Mouse (Mus musculus) myocyte (in vitro differentiated cells): Measurements from ENCODE around the gene Pard3b. TPM values are rescaled to one million over a fixed set of nuclear protein-coding genes. Genes with fewer than 3 reads are reported as not detected.

Experiments used
- H3K27me3 ChIP-seq: one replicate; pipeline ENCODE4 v1.6.1; 2011; ENCODE audit not compliant: control insufficient read depth, insufficient read depth, insufficient read length
- H3K36me3 ChIP-seq: one replicate; pipeline ENCODE4 v1.6.1; 2011; ENCODE audit not compliant: control insufficient read depth, insufficient read depth
- H3K4me2 ChIP-seq: one replicate; pipeline ENCODE4 v1.6.1; 2011; ENCODE audit warnings: low read depth, control low read depth
- H3K4me3 ChIP-seq: one replicate; pipeline ENCODE4 v1.5.1; 2011; ENCODE audit warnings: mild to moderate bottlenecking, control low read depth, moderate library complexity
- H3K79me2 ChIP-seq: one replicate; pipeline ENCODE4 v1.6.1; 2011; ENCODE audit not compliant: control insufficient read depth, insufficient read depth
- H3ac ChIP-seq: one replicate; pipeline ENCODE4 v1.6.1; 2011; ENCODE audit not compliant: control insufficient read depth, insufficient read length
- CEBPB ChIP-seq: IDR thresholded peaks from 2 replicates; pipeline ENCODE4 v1.6.1; 2011; ENCODE audit warnings: mild to moderate bottlenecking, moderate library complexity; ENCODE audit not compliant: poor library complexity, insufficient read depth, severe bottlenecking
- E2F4 ChIP-seq: IDR thresholded peaks from one replicate; pipeline ENCODE4 v1.6.1; 2011; ENCODE audit warnings: mild to moderate bottlenecking, control low read depth, moderate library complexity; ENCODE audit not compliant: insufficient read depth
- MAX ChIP-seq: IDR thresholded peaks from one replicate; pipeline ENCODE4 v1.6.1; 2011; ENCODE audit warnings: low read depth, mild to moderate bottlenecking, control low read depth
- MYOD1 ChIP-seq, 3 experiments: IDR thresholded peaks; one replicate each; pipeline ENCODE4 v1.6.1; 2011; ENCODE audit warnings: control low read depth in 2 of 3, low read depth in 2 of 3, mild to moderate bottlenecking in 2 of 3, moderate library complexity in 1 of 3; ENCODE audit not compliant: insufficient read length in 2 of 3, control insufficient read depth in 1 of 3
- MYOG ChIP-seq, 3 experiments: IDR thresholded peaks; one replicate each; pipeline ENCODE4 v1.6.1; 2011; ENCODE audit warnings: control low read depth in 2 of 3, low read depth in 2 of 3, mild to moderate bottlenecking in 2 of 3; ENCODE audit not compliant: insufficient read length in 2 of 3, control insufficient read depth in 1 of 3, insufficient read depth in 1 of 3
- POLR2A ChIP-seq: IDR thresholded peaks from one replicate; pipeline ENCODE4 v1.6.1; 2011; ENCODE audit warnings: low read depth, mild to moderate bottlenecking, control low read depth, moderate library complexity; ENCODE audit not compliant: insufficient read length
- POLR2AphosphoS2 ChIP-seq: IDR thresholded peaks from one replicate; pipeline ENCODE4 v1.6.1; 2011; ENCODE audit warnings: low read depth, control low read depth; ENCODE audit not compliant: insufficient read length
- REST ChIP-seq: IDR thresholded peaks from one replicate; pipeline ENCODE4 v1.6.1; 2011; ENCODE audit warnings: mild to moderate bottlenecking, control low read depth, moderate library complexity; ENCODE audit not compliant: insufficient read depth, insufficient read length
- SRF ChIP-seq: IDR thresholded peaks from one replicate; pipeline ENCODE4 v1.6.1; 2011; ENCODE audit warnings: low read depth; ENCODE audit not compliant: control insufficient read depth, insufficient read length
- TCF12 ChIP-seq: IDR thresholded peaks from one replicate; pipeline ENCODE4 v1.6.1; 2011; ENCODE audit warnings: mild to moderate bottlenecking, control low read depth; ENCODE audit not compliant: poor library complexity, insufficient read depth, severe bottlenecking
- TCF3 ChIP-seq: IDR thresholded peaks from one replicate; pipeline ENCODE4 v1.6.1; 2011; ENCODE audit warnings: low read depth, control low read depth; ENCODE audit not compliant: insufficient read length
- USF1 ChIP-seq: IDR thresholded peaks from one replicate; pipeline ENCODE4 v1.6.1; 2011; ENCODE audit warnings: low read depth, mild to moderate bottlenecking, control low read depth, moderate library complexity
- polyA plus RNA-seq: library from polyadenylated mRNA; unstranded; fragments of >200 nt; fragmentation: generic; extraction: Trizol; gene quantifications from one replicate; pipeline ENCODE4 v1.2.1, GENCODE M21; 2012; ENCODE audit warnings: missing spikeins

The Pard3b gene
- polyA plus RNA-seq, 1 experiment, result 0.17 TPM

GRCm38 (mm10) chr1:62201686-62202257 lies 563.1 kb downstream of the Pard3b start:
- TF ChIP-seq MAX, result no peak
- no peak for TF ChIP-seq SRF
- TF ChIP-seq POLR2AphosphoS2, result no peak
- TF ChIP-seq MYOD1 (IDR thresholded peaks at IDR 0.05; ENCODE audit: control insufficient read depth in 1 of 3, insufficient read length in 2 of 3, low read depth in 2 of 3), result no peak
- no peak for TF ChIP-seq POLR2A
- no peak for TF ChIP-seq REST
- no peak for TF ChIP-seq MYOG (IDR thresholded peaks at IDR 0.05; ENCODE audit: control insufficient read depth in 1 of 3, insufficient read depth in 1 of 3, insufficient read length in 2 of 3, low read depth in 2 of 3)
- no peak for TF ChIP-seq E2F4
- TF ChIP-seq TCF12, result no peak
- TF ChIP-seq USF1, result no peak
- no peak for TF ChIP-seq TCF3
- TF ChIP-seq CEBPB, result no peak
- Histone ChIP-seq H3ac (no peak overlapping the region), H3K79me2 (no peaks in the 10 kb centered on the region), H3K4me3 (no peak overlapping the region), H3K27me3 (peaks cover 3% of the 10 kb centered on the region), H3K36me3 (no peaks in the 10 kb centered on the region), H3K4me2 (no peak overlapping the region)

GRCm38 (mm10) chr1:62213285-62213684 lies 574.7 kb downstream of the Pard3b start:
- Histone ChIP-seq H3K27me3 (no peaks in the 10 kb centered on the region), H3K4me3 (no peak overlapping the region), H3K79me2 (no peaks in the 10 kb centered on the region), H3K4me2 (no peak overlapping the region), H3K36me3 (no peaks in the 10 kb centered on the region), H3ac (no peak overlapping the region)
- TF ChIP-seq CEBPB, result no peak
- no peak for TF ChIP-seq POLR2A
- no peak for TF ChIP-seq E2F4
- TF ChIP-seq POLR2AphosphoS2, result no peak
- TF ChIP-seq SRF, result no peak
- no peak for TF ChIP-seq MYOD1 (IDR thresholded peaks at IDR 0.05; ENCODE audit: control insufficient read depth in 1 of 3, insufficient read length in 2 of 3, low read depth in 2 of 3)
- no peak for TF ChIP-seq REST
- no peak for TF ChIP-seq TCF3
- TF ChIP-seq MAX, result no peak
- TF ChIP-seq MYOG (IDR thresholded peaks at IDR 0.05; ENCODE audit: control insufficient read depth in 1 of 3, insufficient read depth in 1 of 3, insufficient read length in 2 of 3, low read depth in 2 of 3), result no peak
- no peak for TF ChIP-seq USF1

- H3K27me3 ChIP-seq, result no peaks in the 10 kb centered on the region
- H3K4me3 ChIP-seq, result no peak overlapping the region
Observed at GRCm38 (mm10) chr1:62215842-62216241, 577.2 kb downstream of the Pard3b start.

GRCm38 (mm10) chr1:62216568-62216967 lies 577.9 kb downstream of the Pard3b start:
- Histone ChIP-seq H3K36me3 (no peaks in the 10 kb centered on the region), H3K4me3 (no peak overlapping the region), H3ac (no peak overlapping the region), H3K27me3 (no peaks in the 10 kb centered on the region), H3K4me2 (peak overlapping the region; percentile 1), H3K79me2 (no peaks in the 10 kb centered on the region)
- no peak for TF ChIP-seq E2F4
- TF ChIP-seq TCF3, result no peak
- no peak for TF ChIP-seq REST
- no peak for TF ChIP-seq CEBPB
- no peak for TF ChIP-seq MYOG (IDR thresholded peaks at IDR 0.05; ENCODE audit: control insufficient read depth in 1 of 3, insufficient read depth in 1 of 3, insufficient read length in 2 of 3, low read depth in 2 of 3)
- no peak for TF ChIP-seq SRF
- no peak for TF ChIP-seq POLR2A
- no peak for TF ChIP-seq MYOD1 (IDR thresholded peaks at IDR 0.05; ENCODE audit: control insufficient read depth in 1 of 3, insufficient read length in 2 of 3, low read depth in 2 of 3)
- no peak for TF ChIP-seq USF1
- no peak for TF ChIP-seq MAX
- TF ChIP-seq TCF12, result no peak
- TF ChIP-seq POLR2AphosphoS2, result no peak

More at GRCm38 (mm10) chr1:62215842-62216241, 577.2 kb downstream of the Pard3b start:
- Histone ChIP-seq H3K36me3 (no peaks in the 10 kb centered on the region), H3K79me2 (no peaks in the 10 kb centered on the region), H3ac (no peak overlapping the region), H3K4me2 (no peak overlapping the region)
- TF ChIP-seq E2F4 (no peak), TCF3 (no peak), POLR2A (no peak), TCF12 (no peak), REST (no peak), USF1 (no peak), SRF (no peak), MYOD1 (IDR thresholded peaks at IDR 0.05; ENCODE audit: control insufficient read depth in 1 of 3, insufficient read length in 2 of 3, low read depth in 2 of 3) (no peak), MAX (no peak), MYOG (IDR thresholded peaks at IDR 0.05; ENCODE audit: control insufficient read depth in 1 of 3, insufficient read depth in 1 of 3, insufficient read length in 2 of 3, low read depth in 2 of 3) (no peak), POLR2AphosphoS2 (no peak), CEBPB (no peak)
